Mouse (Mus musculus) embryonic facial prominence, embryonic 13.5 days (tissue): ENCODE results near the gene Fndc3b. TPM values are rescaled to one million over a fixed set of nuclear protein-coding genes. Genes with fewer than 3 reads are reported as not detected.

ENCODE experiments used
- ATAC-seq: fragments of 200-750 bp; cut with Nextera tagmentation; 2 replicates; pipeline ENCODE4 v1.8.0; 2017; ENCODE audit warnings: low read depth; ENCODE audit not compliant: insufficient number of reproducible peaks, insufficient read depth, low FRiP score, low TSS enrichment
- H3K27ac ChIP-seq: fragments of 300-500 bp; sonication (generic); 2 replicates; pipeline ENCODE4 v1.5.1; 2015; ENCODE audit warnings: moderate library complexity, mild to moderate bottlenecking, inconsistent platforms
- H3K27me3 ChIP-seq: fragments of 300-500 bp; sonication (generic); 2 replicates; pipeline ENCODE4 v1.6.1; 2015; ENCODE audit warnings: mild to moderate bottlenecking, inconsistent platforms
- H3K36me3 ChIP-seq: fragments of 300-500 bp; sonication (generic); 2 replicates; pipeline ENCODE4 v1.6.1; 2015; ENCODE audit warnings: mild to moderate bottlenecking, inconsistent platforms
- H3K4me1 ChIP-seq: fragments of 300-500 bp; sonication (generic); 2 replicates; pipeline ENCODE4 v1.6.1; 2015; ENCODE audit warnings: inconsistent platforms
- H3K4me2 ChIP-seq: fragments of 300-500 bp; sonication (generic); 2 replicates; pipeline ENCODE4 v1.6.1; 2015; ENCODE audit warnings: moderate library complexity, mild to moderate bottlenecking, inconsistent platforms
- H3K4me3 ChIP-seq: fragments of 300-500 bp; sonication (generic); 2 replicates; pipeline ENCODE4 v1.5.1; 2015; ENCODE audit warnings: mild to moderate bottlenecking, inconsistent platforms
- H3K9ac ChIP-seq: fragments of 300-500 bp; sonication (generic); 2 replicates; pipeline ENCODE4 v1.6.1; 2015; ENCODE audit warnings: mild to moderate bottlenecking, inconsistent platforms
- H3K9me3 ChIP-seq: fragments of 300-500 bp; sonication (generic); 2 replicates; pipeline ENCODE4 v1.6.1; 2016; ENCODE audit warnings: inconsistent platforms
- WGBS: fragments of 180-500 bp; shearing (Covaris S2); methylation state at CpG from one replicate; pipeline ENCODE4 v1.1.7; 2015; ENCODE audit warnings: mixed read lengths; 5-methylcytosine and 5-hydroxymethylcytosine counted together
- polyA plus RNA-seq: library from polyadenylated mRNA; unstranded; fragments of >200 nt; fragmentation: Nextera tagmentation; extraction: Ambion mirVana; gene quantifications from 2 replicates; pipeline ENCODE4 v1.2.1, GENCODE M21; 2015

Fndc3b gene
- polyA plus RNA-seq, 1 experiment from 2014 or later = 26.6 TPM

- Histone ChIP-seq H3K4me1 (peaks cover 42% of the 10 kb centered on the region), H3K4me2 (no peak overlapping the region), H3K27me3 (no peaks in the 10 kb centered on the region), H3K36me3 (no peaks in the 10 kb centered on the region), H3K4me3 (no peak overlapping the region), H3K9ac (no peak overlapping the region), H3K27ac (peak overlapping the region; percentile 39; the same call in 1 of the 2 replicates), H3K9me3 (no peaks in the 10 kb centered on the region)
- 38% methylated on average over 7 of the region's 7 CpGs for WGBS
- ATAC-seq = no peak
Observed at GRCm38 (mm10) chr3:27600645-27601044, 110.5 kb downstream of the Fndc3b start.

DNA sequence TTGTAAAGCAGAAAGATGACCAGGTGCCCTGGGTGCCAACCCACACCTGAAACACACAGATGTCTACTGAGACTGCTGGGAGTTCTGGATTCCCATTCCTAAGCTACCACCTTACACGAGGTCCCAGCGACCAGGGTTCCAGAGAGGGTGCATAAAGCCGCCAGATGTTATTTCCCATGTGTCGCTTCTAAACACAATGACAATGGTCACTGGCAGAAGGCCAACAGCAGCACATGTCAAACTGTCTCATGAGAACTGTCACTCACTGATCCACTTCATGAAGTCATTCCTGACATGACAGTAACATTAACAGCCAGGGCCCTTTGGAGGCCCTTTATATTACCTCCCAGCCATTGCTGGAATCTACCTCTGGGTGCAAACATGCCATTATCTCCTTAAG lies 110.9 kb downstream of the Fndc3b start:
- H3K27me3 ChIP-seq = no peaks in the 10 kb centered on the region
- no peaks in the 10 kb centered on the region for H3K36me3 ChIP-seq
- peak overlapping the region; percentile 39; the same call in 1 of the 2 replicates for H3K27ac ChIP-seq
- H3K4me1 ChIP-seq = peaks cover 38% of the 10 kb centered on the region
- no peak for ATAC-seq
- no peak overlapping the region for H3K9ac ChIP-seq
- no peak overlapping the region for H3K4me2 ChIP-seq
- no peak overlapping the region for H3K4me3 ChIP-seq
- WGBS = 71% methylated on average over 4 of the region's 4 CpGs
- no peaks in the 10 kb centered on the region for H3K9me3 ChIP-seq

- no peak for ATAC-seq
- Histone ChIP-seq H3K27ac (no peak overlapping the region), H3K36me3 (no peaks in the 10 kb centered on the region), H3K27me3 (no peaks in the 10 kb centered on the region), H3K4me3 (no peak overlapping the region), H3K4me1 (peaks cover 35% of the 10 kb centered on the region), H3K9me3 (no peaks in the 10 kb centered on the region), H3K9ac (no peak overlapping the region), H3K4me2 (no peak overlapping the region)
- 85% methylated on average over 11 of the region's 11 CpGs for WGBS
Observed at GRCm38 (mm10) chr3:27598437-27599382, 112.4 kb downstream of the Fndc3b start.

GRCm38 (mm10) chr3:27593485-27594138 lies 117.5 kb downstream of the Fndc3b start:
- ATAC-seq = no peak
- no peaks in the 10 kb centered on the region for H3K27me3 ChIP-seq
- 82% methylated on average over 7 of the region's 7 CpGs for WGBS

DNA sequence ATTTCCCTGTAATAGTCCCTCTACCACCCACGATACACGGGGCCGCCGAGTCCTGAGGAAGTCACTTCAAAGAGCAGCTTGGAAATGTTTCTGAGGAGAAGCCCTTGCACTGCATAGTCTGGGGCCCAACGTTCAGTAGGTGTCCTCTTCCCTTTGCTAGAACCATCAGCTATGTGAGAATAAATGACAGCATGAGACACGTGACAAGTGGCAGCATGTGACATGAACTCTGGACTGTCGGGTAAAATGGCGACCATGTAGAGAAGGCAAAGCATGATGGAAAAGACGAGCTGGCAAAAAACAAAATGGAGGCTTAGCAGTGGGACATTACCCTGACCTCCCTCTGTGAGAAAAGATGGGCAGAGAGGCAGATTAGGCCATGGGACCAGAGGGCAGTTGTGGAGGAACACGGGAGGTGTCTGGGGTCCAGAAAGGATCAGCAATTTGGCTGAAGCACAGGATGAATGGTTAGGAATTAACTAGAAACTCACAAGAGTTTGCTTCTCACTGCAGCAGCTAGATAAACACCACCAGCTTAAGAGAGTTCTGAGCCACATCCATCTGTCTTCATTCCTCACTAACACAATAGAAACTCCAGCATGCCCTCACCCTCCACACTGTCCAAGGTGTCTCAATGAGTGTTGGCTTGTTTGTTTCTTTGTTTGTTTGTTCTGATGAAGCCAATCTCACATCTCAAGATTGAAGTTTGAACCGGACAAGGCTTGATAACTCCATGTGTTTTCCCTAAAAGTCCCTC lies 118.2 kb downstream of the Fndc3b start:
- 0 out of 2 replicates have a peak, but pooled peaks cover 16% of the 10 kb centered on the region for H3K36me3 ChIP-seq
- ATAC-seq = no peak

More at GRCm38 (mm10) chr3:27593485-27594138, 117.5 kb downstream of the Fndc3b start:
- Histone ChIP-seq H3K27ac (peak overlapping the region; percentile 24), H3K9me3 (no peaks in the 10 kb centered on the region), H3K4me1 (peaks cover 33% of the 10 kb centered on the region; the same call in 1 of the 2 replicates), H3K4me2 (no peak overlapping the region), H3K9ac (no peak overlapping the region), H3K4me3 (no peak overlapping the region), H3K36me3 (0 out of 2 replicates have a peak, but pooled peaks cover 13% of the 10 kb centered on the region)

GRCm38 (mm10) chr3:27590823-27591222 lies 120.3 kb downstream of the Fndc3b start:
- Histone ChIP-seq H3K4me2 (no peak overlapping the region), H3K27ac (no peak overlapping the region; the same call in 1 of the 2 replicates), H3K4me1 (peaks cover 40% of the 10 kb centered on the region; the same call in 1 of the 2 replicates), H3K4me3 (no peak overlapping the region), H3K9ac (no peak overlapping the region), H3K36me3 (0 out of 2 replicates have a peak, but pooled peaks cover 16% of the 10 kb centered on the region), H3K9me3 (no peaks in the 10 kb centered on the region), H3K27me3 (no peaks in the 10 kb centered on the region)
- ATAC-seq = no peak
- WGBS = 81% methylated on average over 11 of the region's 11 CpGs

More for the DNA sequence above, 118.2 kb downstream of the Fndc3b start:
- WGBS = 92% methylated on average over 11 of the region's 11 CpGs
- Histone ChIP-seq H3K27me3 (no peaks in the 10 kb centered on the region), H3K27ac (0 out of 2 replicates have a peak overlapping the region, but pooled peaks have one; percentile 14), H3K4me1 (peaks cover 33% of the 10 kb centered on the region; the same call in 1 of the 2 replicates), H3K4me3 (no peak overlapping the region), H3K9ac (no peak overlapping the region), H3K9me3 (no peaks in the 10 kb centered on the region), H3K4me2 (no peak overlapping the region)

GRCm38 (mm10) chr3:27589305-27589704 lies 121.8 kb downstream of the Fndc3b start:
- H3K4me2 ChIP-seq = no peak overlapping the region
- 0 out of 2 replicates have a peak, but pooled peaks cover 16% of the 10 kb centered on the region for H3K36me3 ChIP-seq
- H3K9me3 ChIP-seq = no peaks in the 10 kb centered on the region
- H3K27me3 ChIP-seq = no peaks in the 10 kb centered on the region
- H3K4me3 ChIP-seq = no peak overlapping the region
- no peak overlapping the region for H3K9ac ChIP-seq
- H3K4me1 ChIP-seq = peaks cover 44% of the 10 kb centered on the region
- no peak for ATAC-seq
- WGBS = 85% methylated on average over 3 of the region's 3 CpGs
- no peak overlapping the region for H3K27ac ChIP-seq

DNA sequence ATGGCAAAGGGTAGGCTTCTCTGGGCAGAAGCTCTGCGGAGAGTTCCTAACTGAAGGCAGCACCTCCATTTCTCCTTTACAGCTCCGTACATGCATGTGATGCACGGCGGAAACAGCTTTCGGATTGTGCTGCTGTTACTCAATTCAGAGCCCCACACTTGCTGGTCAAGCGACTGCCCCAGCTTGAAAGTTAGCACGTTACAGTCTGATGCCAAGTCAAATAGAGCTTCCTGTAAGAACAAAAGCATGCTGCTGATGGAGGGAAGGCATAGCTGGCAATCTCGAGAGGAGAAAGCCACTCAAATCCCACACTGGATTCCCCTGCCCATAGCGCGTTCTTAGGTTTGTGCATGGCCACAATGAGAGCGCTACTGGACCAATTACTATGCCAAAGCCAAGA lies 122.5 kb downstream of the Fndc3b start:
- no peaks in the 10 kb centered on the region for H3K9me3 ChIP-seq
- no peak overlapping the region for H3K27ac ChIP-seq
- no peak overlapping the region for H3K9ac ChIP-seq
- H3K4me1 ChIP-seq = peaks cover 37% of the 10 kb centered on the region
- no peaks in the 10 kb centered on the region for H3K27me3 ChIP-seq
- H3K4me2 ChIP-seq = no peak overlapping the region
- H3K36me3 ChIP-seq = 0 out of 2 replicates have a peak, but pooled peaks cover 16% of the 10 kb centered on the region
- no peak overlapping the region for H3K4me3 ChIP-seq
- ATAC-seq = no peak
- 92% methylated on average over 11 of the region's 11 CpGs for WGBS

DNA sequence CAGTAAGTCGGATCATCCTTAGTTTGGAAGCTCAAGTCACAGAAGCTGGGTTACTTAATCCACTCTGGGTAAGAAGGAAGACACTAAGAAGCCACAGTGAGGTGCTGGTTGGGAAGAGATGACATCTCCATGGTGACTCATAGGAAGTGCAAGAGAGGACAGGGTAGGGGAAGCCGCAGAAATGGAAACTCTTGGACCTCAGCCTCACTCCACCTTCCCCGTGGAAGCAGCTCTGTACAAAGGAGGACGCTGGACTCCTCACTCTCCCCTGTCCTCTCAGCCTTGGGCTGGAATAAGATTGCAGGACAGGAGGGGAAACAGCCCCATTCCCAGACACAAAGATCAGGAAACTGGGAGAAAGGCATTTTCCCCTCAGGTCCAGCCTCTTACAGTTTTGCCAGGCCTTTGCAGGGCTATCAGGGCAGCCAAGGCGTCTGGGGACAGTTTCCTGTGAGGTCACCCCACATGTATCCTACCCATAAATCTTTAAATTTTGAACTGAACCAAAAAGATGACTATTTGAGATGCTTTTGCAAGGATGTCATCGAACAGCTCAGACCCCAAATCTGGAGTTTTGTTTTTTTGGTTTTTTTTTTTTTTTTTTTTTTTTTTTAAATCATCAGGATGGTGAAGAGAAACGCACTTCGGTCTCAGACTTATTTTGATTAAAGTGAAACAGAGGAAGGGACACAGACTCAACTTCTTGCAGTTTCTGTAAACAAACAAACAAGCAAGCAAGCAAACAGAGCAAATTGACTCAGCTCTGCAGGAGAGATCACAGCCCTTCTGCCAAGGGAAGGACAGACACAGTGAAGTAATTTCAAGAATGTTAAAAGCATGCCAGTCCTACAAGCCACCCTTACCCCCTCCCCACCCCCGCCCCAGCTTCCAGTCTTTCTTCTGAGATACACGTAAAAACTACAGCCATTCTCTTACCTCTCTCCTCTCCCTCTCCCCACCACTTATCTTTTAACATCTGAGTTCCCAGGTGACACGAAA lies 126.2 kb downstream of the Fndc3b start:
- no peaks in the 10 kb centered on the region for H3K27me3 ChIP-seq
- no peak for ATAC-seq
- H3K4me3 ChIP-seq = no peak overlapping the region
- 37% methylated on average over 11 of the region's 11 CpGs for WGBS
- H3K36me3 ChIP-seq = 0 out of 2 replicates have a peak, but pooled peaks cover 10% of the 10 kb centered on the region
- no peaks in the 10 kb centered on the region for H3K9me3 ChIP-seq
- no peak overlapping the region for H3K4me2 ChIP-seq
- H3K9ac ChIP-seq = no peak overlapping the region
- peaks cover 43% of the 10 kb centered on the region for H3K4me1 ChIP-seq
- H3K27ac ChIP-seq = peak overlapping the region; percentile 3; the same call in 1 of the 2 replicates
